Mouse (Mus musculus): Measurements from ENCODE around the gene Eif4h.

DNA sequence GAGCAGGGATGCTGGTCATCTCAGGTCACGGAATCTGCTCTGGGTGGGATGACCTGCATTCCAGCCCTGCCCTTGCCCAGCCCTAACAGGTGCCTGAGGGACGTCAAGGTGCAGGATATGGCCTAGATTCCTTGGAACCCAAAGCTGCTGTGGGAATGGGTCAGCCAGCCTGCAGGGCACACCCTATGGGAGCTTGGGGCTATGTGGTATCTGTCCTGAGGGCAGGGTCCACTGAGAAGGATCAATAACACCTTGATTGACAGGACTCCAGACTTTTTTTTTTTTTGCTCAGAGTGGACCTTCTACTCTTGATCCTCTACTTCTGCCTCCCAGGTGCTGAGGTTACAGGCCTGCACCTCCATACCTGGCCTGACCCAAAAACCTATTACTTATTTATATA, 8.1 kb upstream of the Eif4h start:
- TF ChIP-seq POLR2A (IDR thresholded peaks at IDR 0.05; ENCODE audit: insufficient read length, low read depth) (no peak), E2F4 (IDR thresholded peaks at IDR 0.05; ENCODE audit: insufficient read depth) (no peak)
